Mouse (Mus musculus) cerebellum, adult 2 months (tissue): ENCODE results near the gene Trrap. TPM values are rescaled to one million over a fixed set of nuclear protein-coding genes. Genes with fewer than 3 reads are reported as not detected.
A peak's percentile ranks its signal among the peaks of the same experiment; 100 is the strongest.

Source experiments
- DNase-seq, 2 experiments: peaks; one replicate each; pipeline ENCODE4 v3.0.0; 2021
- H3K27ac ChIP-seq: fragments of 200-500 bp; 2 replicates; pipeline ENCODE4 v1.5.1; 2012; ENCODE audit warnings: low read length, control low read depth, inconsistent platforms; ENCODE audit not compliant: insufficient read depth
- H3K27me3 ChIP-seq: fragments of 200-500 bp; 2 replicates; pipeline ENCODE4 v1.6.1; 2012; ENCODE audit warnings: inconsistent platforms, mild to moderate bottlenecking, low read length, moderate library complexity; ENCODE audit not compliant: control insufficient read depth, insufficient read depth
- H3K4me1 ChIP-seq: fragments of 200-500 bp; 2 replicates; pipeline ENCODE4 v1.6.1; 2011; ENCODE audit warnings: low read length; ENCODE audit not compliant: control insufficient read depth, insufficient read depth
- H3K4me3 ChIP-seq: fragments of 200-500 bp; replicated peaks from 2 replicates; pipeline ENCODE3; 2011; ENCODE audit warnings: mild to moderate bottlenecking, low read depth, low read length, control low read depth; ENCODE audit not compliant: insufficient read depth
- CTCF ChIP-seq: fragments of 200-500 bp; IDR thresholded peaks from 2 replicates; pipeline ENCODE4 v1.5.1; 2011; ENCODE audit warnings: low read depth, mild to moderate bottlenecking, control low read depth, low read length, moderate library complexity, borderline replicate concordance; ENCODE audit not compliant: insufficient read depth
- POLR2A ChIP-seq: fragments of 200-500 bp; IDR thresholded peaks from 2 replicates; pipeline ENCODE4 v1.6.1; 2011; ENCODE audit warnings: low read length, control low read depth, borderline replicate concordance; ENCODE audit not compliant: insufficient read depth
- WGBS: fragments of 180-500 bp; shearing (Covaris S2); methylation state at CpG from one replicate; pipeline ENCODE4 v1.1.7; 2018; 5-methylcytosine and 5-hydroxymethylcytosine counted together
- polyA plus RNA-seq: library from polyadenylated mRNA; depleted of rRNA; stranded (reverse); fragments of >200 nt; gene quantifications from 2 replicates; pipeline ENCODE4 v1.2.3, GENCODE M21; 2012

Gene Trrap
- polyA plus RNA-seq, 1 experiment: 128 TPM

GRCm38 (mm10) chr5:144872326-144872725 is 104.8 kb downstream of the Trrap start:
- TF ChIP-seq POLR2A (no peak), CTCF (no peak)
- Histone ChIP-seq H3K27ac (no peak overlapping the region), H3K4me3 (no peak overlapping the region), H3K27me3 (no peaks in the 10 kb centered on the region), H3K4me1 (no peaks in the 10 kb centered on the region)
- 79% methylated on average over 5 of the region's 5 CpGs for WGBS
- no peak for DNase-seq

- Histone ChIP-seq H3K27me3 (no peaks in the 10 kb centered on the region), H3K4me1 (no peaks in the 10 kb centered on the region), H3K4me3 (no peak overlapping the region), H3K27ac (no peak overlapping the region)
- WGBS: 78% methylated on average over 3 of the region's 3 CpGs
- no peak for DNase-seq
- TF ChIP-seq CTCF (no peak), POLR2A (no peak)
Measured at GRCm38 (mm10) chr5:144872867-144873266, 105.3 kb downstream of the Trrap start.

GRCm38 (mm10) chr5:144875227-144875626 is 107.7 kb downstream of the Trrap start:
- DNase-seq: no peak
- no peak for TF ChIP-seq CTCF
- TF ChIP-seq POLR2A: no peak
- H3K27me3 ChIP-seq: no peaks in the 10 kb centered on the region
- WGBS: 77% methylated on average over 6 of the region's 6 CpGs
- no peak overlapping the region for H3K4me3 ChIP-seq
- H3K4me1 ChIP-seq: no peaks in the 10 kb centered on the region
- H3K27ac ChIP-seq: no peak overlapping the region

GRCm38 (mm10) chr5:144875892-144876291 is 108.4 kb downstream of the Trrap start:
- WGBS: 6% methylated on average over 13 of the region's 13 CpGs
- DNase-seq: peak; percentile 69 to 82
- no peaks in the 10 kb centered on the region for H3K27me3 ChIP-seq
- no peak overlapping the region for H3K4me3 ChIP-seq
- peak; percentile 98 for TF ChIP-seq CTCF
- no peak for TF ChIP-seq POLR2A
- H3K27ac ChIP-seq: no peak overlapping the region
- no peaks in the 10 kb centered on the region for H3K4me1 ChIP-seq

- TF ChIP-seq POLR2A (no peak), CTCF (no peak)
- 91% methylated on average over 15 of the region's 15 CpGs for WGBS
- Histone ChIP-seq H3K4me3 (no peak overlapping the region), H3K27me3 (no peaks in the 10 kb centered on the region), H3K4me1 (peaks cover 8% of the 10 kb centered on the region), H3K27ac (no peak overlapping the region)
- DNase-seq: no peak
Measured at GRCm38 (mm10) chr5:144877021-144877420, 109.5 kb downstream of the Trrap start.

- 35% methylated on average over 14 of the region's 14 CpGs for WGBS
- H3K27ac ChIP-seq: no peak overlapping the region
- H3K4me3 ChIP-seq: no peak overlapping the region
- H3K27me3 ChIP-seq: no peaks in the 10 kb centered on the region
- peak; percentile 58 to 78 for DNase-seq
- TF ChIP-seq POLR2A: no peak
- no peak for TF ChIP-seq CTCF
- peaks cover 20% of the 10 kb centered on the region for H3K4me1 ChIP-seq
Measured at GRCm38 (mm10) chr5:144881670-144882399, 114.3 kb downstream of the Trrap start.

- WGBS: 48% methylated on average over 13 of the region's 13 CpGs
- no peak overlapping the region for H3K4me3 ChIP-seq
- DNase-seq: peak in 1 of 2 experiments; percentile 34
- TF ChIP-seq POLR2A (no peak), CTCF (peak; percentile 48; the same call in 1 of the 2 replicates)
- no peaks in the 10 kb centered on the region for H3K27me3 ChIP-seq
- H3K4me1 ChIP-seq: peaks cover 20% of the 10 kb centered on the region
- no peak overlapping the region for H3K27ac ChIP-seq
Measured at GRCm38 (mm10) chr5:144884629-144885217, 117.2 kb downstream of the Trrap start.

GRCm38 (mm10) chr5:144885968-144886650 is 118.6 kb downstream of the Trrap start:
- Histone ChIP-seq H3K27me3 (no peaks in the 10 kb centered on the region), H3K4me3 (no peak overlapping the region), H3K4me1 (peaks cover 20% of the 10 kb centered on the region), H3K27ac (no peak overlapping the region)
- TF ChIP-seq POLR2A (no peak), CTCF (no peak)
- 91% methylated on average over 9 of the region's 9 CpGs for WGBS
- DNase-seq: no peak
